Mouse (Mus musculus): Measurements from ENCODE around the gene Crispld2.

Crispld2 gene

DNA sequence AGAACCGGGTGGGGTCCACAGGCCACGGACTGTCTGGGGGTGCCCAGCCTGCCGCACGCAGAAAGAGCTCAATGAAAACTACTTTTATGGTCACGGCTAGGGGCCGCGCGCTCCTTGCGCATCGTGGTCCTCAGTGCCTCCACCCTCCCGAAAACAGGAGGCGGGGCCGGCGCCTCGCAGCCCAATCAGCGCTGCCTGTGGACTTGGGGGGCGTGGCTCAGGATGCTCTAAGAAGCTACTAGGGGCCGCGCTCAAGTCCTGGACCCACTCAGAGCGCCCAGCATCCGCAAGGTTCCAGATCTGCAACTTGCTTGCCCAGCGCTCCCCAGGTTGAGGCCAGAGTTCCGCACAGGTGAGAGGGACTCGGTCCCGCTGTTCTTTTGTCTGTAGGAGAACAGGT, at the start of gene Crispld2:
Gene Crispld2, plus strand, starts transcription at position 190 of the 400 bp plus-strand sequence.
- no peak for DNase-seq (ENCODE audit: low read depth, low spot score)

GRCm38 (mm10) chr8:119943616-119944015, 48.6 kb upstream of the Crispld2 start:
- DNase-seq (ENCODE audit: low read depth, low spot score) = no peak

- peak; percentile 53 for DNase-seq (ENCODE audit: low read depth, low spot score)
Observed at GRCm38 (mm10) chr8:119944096-119944811, 48.0 kb upstream of the Crispld2 start.

GRCm38 (mm10) chr8:119946326-119946865, 45.8 kb upstream of the Crispld2 start:
- no peak for DNase-seq (ENCODE audit: low read depth, low spot score)

- no peak for DNase-seq (ENCODE audit: low read depth, low spot score)
Observed at GRCm38 (mm10) chr8:119947653-119948052, 44.6 kb upstream of the Crispld2 start.

DNA sequence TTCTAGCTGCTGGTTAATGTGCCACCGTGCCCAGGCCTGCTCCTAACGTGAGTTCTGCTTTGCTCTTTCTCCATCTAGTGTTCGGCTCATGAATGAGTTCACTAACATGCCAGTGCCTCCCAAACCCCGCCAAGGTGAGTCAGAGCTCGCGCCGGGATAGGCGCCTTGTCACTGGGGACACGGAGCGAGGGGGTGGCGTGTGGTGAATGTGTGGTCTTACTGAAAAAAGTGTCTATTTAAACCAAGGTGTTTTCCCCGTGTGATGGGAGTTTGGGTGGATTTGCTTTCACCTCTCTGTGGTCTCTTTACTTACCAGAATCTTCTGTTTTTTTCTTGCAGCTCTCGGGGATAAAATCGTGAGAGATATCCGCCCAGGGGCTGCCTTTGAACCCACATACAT, 43.9 kb upstream of the Crispld2 start:
- no peak for DNase-seq (ENCODE audit: low read depth, low spot score)

DNA sequence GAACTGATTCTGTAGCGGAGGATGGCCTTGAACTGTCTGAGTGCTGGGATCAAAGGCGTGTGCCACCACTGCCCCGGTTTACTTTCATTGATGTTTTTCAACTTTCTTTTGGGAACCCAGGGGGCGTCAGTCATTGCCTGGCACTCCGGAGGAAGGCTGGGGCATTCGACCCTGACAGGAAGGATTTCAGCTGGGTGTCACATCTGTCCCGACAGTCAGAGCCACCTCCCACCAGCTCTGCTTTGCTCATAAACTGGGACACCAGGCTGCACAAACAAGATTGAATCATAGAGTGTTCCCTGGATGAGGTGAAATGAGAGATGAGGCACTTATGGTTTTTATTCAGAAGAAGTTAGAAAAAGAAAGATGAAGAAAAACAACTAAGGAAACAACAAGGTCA, 40.0 kb upstream of the Crispld2 start:
- DNase-seq (ENCODE audit: low read depth, low spot score) = no peak

DNA sequence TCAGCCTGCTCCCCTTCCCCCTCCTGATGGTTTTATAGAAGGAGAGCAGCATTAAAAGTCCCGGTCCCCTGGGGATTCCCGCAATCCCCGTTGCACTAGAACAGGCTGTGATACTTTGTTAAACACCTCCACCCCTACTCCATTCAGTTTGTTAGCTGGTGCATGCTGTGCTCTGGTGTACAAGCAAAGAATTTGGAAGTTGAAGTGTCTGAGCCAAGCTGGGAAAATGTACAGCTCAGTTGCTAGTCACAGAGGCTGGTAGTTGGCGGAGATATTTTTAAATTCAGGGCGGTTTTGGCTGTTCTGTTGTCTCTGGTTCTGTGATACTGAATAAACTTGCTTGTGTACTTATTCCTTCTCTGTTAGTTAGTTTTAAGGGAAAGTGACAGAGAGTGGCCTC, 39.5 kb upstream of the Crispld2 start:
- DNase-seq (ENCODE audit: low read depth, low spot score) = no peak

DNA sequence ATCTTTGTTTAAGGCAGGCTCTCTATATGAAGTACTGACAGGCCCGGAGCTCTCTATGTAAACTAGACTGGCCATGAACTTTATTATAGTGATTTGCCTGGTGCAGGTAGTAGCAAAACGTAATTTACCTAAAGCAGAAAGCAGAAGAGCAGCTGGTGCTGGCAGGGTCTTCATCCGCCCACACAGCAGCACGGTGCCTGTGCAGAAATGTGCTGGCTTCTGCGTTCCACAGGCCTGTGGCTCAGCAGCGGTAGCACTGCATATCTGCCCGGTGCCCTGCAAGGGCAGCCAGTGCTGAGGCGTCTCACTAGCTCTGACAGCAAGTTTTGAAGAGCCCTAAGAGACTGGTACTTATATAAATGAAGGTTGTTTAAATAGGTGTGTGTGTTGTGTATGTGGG, 36.9 kb upstream of the Crispld2 start:
- no peak for DNase-seq (ENCODE audit: low read depth, low spot score)

DNA sequence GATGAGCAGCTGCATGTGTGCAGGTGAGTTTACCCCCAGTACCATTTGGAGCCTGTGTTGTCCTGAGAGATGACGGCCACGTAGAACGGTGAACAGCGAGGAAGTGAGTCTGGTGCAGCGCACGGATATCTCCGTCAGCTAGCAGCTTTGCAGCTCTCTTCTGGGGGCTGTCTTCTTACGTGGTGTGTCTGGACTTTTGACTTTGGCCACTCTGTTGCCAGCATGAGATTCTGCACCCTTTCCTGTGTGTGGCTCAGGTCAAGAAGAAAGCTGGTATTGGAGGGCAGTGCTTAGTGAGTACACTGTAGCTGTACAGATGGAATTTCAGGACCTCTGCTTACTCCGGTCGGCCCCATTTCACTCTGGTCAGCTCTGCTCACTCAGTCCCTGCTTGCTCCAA, 34.2 kb upstream of the Crispld2 start:
- DNase-seq (ENCODE audit: low read depth, low spot score) = no peak

GRCm38 (mm10) chr8:119960531-119961104, 31.6 kb upstream of the Crispld2 start:
- no peak for DNase-seq (ENCODE audit: low read depth, low spot score)

DNA sequence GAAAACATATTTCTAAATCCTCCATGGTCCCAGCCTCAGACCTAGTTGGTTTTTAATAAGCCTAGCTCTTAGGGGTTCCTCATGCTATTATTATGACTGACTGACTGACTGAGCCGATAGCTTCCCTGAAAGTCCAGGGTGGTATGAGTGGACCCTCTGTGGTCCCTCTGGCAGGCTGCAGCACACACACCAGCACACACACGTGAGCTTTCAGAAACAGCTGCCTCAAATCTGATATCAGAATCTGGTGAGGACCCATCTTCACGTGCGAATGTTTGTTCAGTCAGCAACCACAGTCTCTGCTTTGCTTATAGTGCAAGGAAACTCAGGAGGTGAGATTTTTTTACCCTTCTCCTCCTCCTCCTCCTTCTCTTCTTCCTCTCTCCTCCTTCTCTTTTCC, 27.4 kb upstream of the Crispld2 start:
- no peak for DNase-seq (ENCODE audit: low read depth, low spot score)

- DNase-seq (ENCODE audit: low read depth, low spot score) = no peak
Observed at GRCm38 (mm10) chr8:119967435-119967834, 24.8 kb upstream of the Crispld2 start.

GRCm38 (mm10) chr8:119970169-119970568, 22.1 kb upstream of the Crispld2 start:
- no peak for DNase-seq (ENCODE audit: low read depth, low spot score)

DNA sequence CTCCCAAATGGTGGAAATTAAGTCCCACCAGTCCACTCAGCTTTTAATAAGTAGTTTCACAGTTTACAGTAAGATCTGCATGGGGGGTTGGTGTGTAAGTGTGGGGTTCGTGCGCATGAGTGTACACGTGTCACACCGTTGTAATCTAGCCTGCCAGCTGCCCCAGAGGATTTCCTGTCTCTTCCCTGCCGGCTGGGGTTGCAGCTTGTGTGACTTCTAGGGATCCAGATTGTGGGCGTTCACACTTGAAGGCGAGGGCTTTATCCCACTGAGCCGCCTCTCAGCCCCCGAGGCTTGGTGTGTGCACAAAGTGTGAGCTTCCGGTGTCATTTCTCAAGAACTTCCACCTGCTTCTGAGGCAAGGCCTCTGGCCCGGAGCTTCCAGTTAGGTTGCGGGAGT, 19.7 kb upstream of the Crispld2 start:
- DNase-seq (ENCODE audit: low read depth, low spot score) = no peak

DNA sequence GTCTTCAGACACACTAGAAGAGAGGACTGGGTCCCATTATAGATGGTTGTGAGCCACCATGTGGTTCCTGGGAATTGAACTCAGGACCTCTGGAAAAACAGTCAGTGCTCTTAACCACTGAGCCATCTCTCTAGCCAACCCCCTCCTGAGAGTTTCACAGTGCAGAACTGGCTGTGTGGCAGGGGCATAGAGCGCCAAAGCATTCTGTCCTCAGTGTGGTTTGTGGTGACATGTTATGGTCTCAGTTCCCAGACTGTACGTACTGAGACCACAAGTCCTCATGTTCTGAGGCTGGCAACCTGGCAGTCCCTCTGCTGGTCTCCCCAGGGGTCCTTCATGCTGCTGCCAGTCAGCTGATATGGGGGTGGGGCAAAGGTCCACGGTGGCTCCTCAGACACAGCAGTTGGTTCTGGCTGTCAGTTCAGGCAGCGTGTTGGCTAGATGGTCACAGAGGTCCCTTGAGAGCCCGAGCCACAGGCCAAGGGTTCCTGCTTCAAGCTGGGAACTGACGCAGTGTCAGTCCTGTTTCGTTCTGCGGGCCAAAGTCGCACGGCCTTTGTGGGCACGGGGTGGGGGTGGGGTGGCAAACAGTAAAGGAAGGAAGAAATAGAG, 13.4 kb upstream of the Crispld2 start:
- DNase-seq (ENCODE audit: low read depth, low spot score) = no peak

GRCm38 (mm10) chr8:119981253-119981652, 11.0 kb upstream of the Crispld2 start:
- DNase-seq (ENCODE audit: low read depth, low spot score) = no peak

DNA sequence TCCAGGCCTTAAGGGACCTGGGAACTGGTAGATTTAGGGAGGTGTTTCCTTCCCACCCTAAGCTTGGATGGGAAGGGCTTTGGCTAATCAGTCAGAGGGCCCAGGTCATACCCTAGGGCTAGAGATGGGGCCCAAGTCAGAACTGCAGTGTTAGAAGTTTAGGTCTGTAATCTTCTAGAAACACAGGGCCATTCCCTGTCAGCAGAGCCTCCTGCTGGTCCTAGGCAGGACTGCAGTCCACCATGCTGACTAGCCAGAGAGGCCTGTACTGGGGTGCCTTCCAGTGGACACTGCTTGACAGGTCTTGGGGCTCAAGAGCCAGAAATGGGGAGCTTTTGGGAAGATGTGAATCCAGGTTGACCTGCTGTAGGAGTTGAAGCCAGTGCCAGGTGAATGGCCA, 8.2 kb upstream of the Crispld2 start:
- DNase-seq (ENCODE audit: low read depth, low spot score) = no peak

- DNase-seq (ENCODE audit: low read depth, low spot score) = no peak
Observed at GRCm38 (mm10) chr8:119986174-119986573, 6.1 kb upstream of the Crispld2 start.

DNA sequence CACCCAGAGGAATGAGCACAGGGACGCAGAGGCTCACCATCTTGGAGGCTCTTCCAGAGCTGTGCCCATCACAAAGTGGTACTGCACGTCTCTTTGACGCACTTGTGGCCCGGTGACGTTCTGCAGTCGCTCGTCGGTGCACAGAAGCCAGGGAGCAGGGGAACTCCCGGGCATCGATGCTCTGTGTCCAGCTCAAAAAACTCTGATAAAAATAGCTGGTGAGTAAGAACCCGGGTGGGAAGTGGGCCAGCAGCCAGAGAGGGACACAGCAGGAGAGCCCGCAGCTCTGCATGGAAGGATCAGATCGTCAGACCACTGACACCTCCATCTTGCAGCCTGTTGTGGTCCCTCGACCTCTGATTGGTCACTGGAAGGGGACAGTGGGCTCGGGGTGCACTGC, 4.2 kb upstream of the Crispld2 start:
- DNase-seq (ENCODE audit: low read depth, low spot score) = no peak

- no peak for DNase-seq (ENCODE audit: low read depth, low spot score)
Observed at GRCm38 (mm10) chr8:119994114-119994513, 1.9 kb downstream of the Crispld2 start.

GRCm38 (mm10) chr8:119994556-119994955, 2.3 kb downstream of the Crispld2 start:
- DNase-seq (ENCODE audit: low read depth, low spot score) = no peak

- DNase-seq (ENCODE audit: low read depth, low spot score) = no peak
Observed at GRCm38 (mm10) chr8:119997266-119997665, 5.0 kb downstream of the Crispld2 start.
